Mouse (Mus musculus): ENCODE data around the gene Mbip.

Gene Mbip

DNA sequence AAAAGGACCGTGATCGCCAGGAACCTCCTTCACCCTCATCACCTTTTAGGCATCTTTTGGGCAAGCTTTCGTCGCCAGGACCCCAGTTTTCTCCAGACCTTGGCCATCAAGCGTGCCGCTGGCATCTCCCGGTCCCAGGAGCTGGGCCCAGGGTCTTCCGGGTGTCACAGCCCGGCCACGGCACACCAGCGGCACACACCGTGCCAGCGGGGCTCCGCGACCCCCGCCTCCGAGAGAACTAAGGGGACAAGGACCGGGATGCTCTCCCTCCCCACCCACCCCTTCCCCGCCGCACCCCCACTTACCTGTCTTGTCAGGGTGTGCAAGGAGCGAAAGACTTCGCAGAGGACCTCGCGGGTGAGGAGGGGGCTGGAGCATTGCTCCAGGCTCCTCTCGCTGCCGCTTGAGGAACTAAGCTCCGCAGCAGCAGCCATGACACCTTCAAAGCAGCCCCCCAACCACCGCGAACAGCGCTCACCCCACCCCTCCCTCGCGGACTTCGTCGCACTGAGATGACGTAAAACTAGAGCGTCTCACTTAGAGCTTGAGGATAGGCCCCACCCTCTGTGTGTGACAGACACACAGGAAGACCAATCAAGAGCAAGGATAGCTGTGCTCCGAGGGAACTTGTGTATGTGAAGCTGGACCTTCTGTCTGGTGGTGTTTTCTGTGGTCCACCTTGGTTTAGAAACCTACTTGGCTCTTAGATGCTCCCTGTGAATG lies at the start of gene Mbip:
Gene Mbip (minus strand): TSS at position 528 of the 723 bp plus-strand sequence.
- peak; percentile 100 for DNase-seq (ENCODE audit: low read depth, low spot score)

DNA sequence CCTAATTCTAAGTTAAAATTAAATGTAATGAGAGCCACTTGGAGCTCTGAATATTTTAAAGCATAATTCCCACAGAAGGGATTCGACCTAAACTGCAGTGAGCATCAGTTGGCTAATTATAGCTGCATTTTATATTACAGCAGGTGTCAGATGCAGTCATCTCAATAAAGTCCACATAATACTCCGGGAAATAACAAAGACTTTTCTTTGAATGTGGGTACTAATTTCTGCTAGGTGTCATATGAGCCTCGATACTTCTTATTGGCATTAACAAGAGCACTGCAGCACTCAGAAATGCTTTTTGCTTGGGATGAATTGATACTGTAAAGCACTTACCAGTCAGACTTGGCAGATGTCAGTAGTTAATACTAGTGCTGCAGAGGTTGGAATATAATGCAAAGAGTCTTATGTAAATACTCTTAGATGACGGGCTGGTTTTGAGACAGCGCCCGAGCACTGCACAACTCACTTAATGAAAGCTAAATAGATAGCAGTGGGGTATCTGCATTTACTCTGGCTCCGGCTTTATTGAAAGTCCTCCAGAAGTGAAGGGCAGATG lies 42.0 kb upstream of the Mbip start:
- no peak for DNase-seq (ENCODE audit: low read depth, low spot score)

DNA sequence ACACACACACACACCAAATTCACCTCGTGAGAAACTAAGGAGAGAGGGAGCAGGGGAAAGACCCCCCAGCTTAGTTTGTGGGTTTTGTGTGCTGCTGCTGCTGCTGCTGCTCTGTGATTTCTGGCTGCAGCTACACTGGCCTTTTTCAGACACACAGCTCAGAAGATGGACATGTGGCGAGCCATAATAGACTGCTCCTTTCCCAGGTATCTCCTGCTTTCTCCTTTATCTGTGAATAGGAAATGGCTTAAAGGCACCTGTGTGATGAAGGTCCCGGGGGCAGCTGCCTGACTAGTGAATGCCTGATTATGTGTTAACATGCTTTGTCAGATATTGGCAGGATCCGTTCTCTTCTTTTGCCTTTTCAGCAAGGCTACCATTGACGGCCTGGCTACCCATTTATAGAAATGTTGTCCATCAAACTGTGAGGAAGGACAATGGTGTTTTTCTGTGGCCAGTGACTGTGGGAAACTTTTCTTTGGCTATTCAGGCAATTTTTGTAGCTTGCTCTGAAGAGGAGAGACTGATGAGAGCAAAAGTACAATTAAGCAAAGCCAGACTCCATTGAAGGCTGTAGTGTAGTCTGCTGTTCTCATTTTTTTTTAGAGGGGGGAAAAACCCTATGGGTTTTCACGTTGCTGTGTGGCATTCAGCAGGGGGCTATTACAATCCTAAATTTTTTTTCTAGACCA lies 41.4 kb upstream of the Mbip start:
- DNase-seq (ENCODE audit: low read depth, low spot score), result no peak

DNA sequence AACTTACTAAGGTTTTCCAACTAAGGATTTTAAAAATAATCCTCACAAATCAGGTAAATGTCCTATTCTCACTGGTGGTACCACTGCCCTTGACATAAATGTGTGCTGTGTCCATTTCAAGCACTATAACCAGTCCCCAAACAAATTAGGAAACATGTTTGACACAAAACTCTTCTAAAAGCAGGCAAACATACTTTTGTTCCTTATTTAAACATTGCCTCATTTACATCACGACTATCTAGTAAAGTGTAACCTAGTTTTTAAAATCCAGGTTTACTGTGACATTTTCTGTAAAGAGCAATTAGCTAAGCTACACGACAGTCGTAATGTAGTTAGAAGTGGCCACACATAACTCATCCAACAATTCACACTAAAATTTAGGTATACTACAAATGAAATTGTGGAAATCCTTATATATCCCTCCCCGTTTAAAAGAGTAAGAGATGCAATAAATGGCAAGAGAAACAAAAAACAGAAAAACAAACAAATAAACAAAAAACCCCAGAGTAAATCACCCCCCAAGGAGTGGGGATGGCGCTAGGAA lies 851 bp downstream of the Mbip start:
- no peak for DNase-seq (ENCODE audit: low read depth, low spot score)

DNA sequence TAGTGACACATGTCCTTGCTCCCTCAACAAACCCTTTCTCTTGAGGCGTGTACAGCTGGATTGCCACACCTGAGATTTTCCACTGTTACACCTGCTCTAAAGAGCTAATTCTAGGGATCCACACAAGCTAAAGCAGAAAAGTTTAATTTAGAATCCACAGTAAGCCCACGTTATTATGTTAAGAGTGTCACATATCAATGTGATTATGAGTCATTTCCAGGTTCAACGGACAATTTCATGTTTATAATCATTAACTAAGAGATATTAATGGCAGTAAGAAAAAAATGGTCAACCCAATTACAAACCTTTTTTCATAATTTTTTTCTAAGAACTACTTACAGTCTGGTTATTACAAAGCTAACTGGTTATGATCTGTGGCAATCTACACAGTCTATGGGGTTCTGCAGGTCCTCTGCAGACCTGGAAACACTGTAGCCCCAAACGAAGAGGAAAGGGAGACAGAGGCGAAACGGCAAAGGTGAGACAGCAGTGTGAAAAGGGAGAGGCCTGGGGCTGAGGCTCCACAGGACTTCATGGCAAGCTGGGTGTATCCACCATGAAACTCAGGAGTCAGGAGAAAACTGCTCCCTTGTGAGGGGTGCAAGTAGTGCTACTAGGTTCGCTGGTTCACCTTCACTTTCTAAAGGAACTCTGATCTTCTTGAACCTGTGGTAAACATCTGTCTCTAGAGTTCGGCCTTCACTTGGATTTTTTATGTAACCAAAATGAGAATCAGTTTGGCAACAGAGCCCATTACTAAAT lies 6.2 kb downstream of the Mbip start:
- DNase-seq (ENCODE audit: low read depth, low spot score), result no peak

DNA sequence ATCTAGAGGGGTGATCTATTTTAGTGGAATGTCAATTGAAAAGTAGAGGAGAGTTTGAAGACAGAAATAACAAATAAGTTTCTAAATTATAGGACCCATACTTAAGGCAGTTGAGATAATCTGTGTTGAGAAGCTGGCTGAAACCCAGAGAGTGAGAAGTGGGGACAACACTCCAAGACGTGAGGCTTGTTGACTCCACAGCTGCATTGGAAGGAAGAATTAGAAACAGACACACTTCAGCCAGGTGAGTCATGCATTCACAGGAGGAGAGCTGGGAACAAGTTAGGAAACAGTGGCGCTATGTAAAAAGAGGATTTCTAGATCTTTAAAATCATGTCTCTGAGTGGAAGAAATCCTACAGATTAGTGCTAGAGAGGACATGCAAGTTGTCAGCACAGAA lies 12.2 kb downstream of the Mbip start:
- no peak for DNase-seq (ENCODE audit: low read depth, low spot score)

DNA sequence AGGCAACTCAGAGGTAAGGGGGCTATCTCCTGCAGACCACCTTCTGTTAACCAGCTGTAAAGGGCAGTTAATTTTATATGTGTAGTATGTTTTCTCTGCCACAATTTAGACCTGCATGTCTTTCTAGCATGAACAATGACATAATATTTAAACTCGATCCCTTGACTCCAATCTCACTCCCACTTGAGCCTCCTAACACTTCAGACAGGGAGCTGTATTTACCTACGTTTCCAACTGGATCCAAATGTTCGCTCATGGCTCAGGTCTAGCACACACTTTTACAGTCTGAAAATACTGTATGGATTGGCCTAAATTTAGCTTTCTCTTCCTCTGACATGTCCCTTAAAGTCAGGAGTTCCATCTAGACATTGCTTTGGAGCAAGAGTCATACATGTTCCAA lies 13.2 kb downstream of the Mbip start:
- no peak for DNase-seq (ENCODE audit: low read depth, low spot score)

DNA sequence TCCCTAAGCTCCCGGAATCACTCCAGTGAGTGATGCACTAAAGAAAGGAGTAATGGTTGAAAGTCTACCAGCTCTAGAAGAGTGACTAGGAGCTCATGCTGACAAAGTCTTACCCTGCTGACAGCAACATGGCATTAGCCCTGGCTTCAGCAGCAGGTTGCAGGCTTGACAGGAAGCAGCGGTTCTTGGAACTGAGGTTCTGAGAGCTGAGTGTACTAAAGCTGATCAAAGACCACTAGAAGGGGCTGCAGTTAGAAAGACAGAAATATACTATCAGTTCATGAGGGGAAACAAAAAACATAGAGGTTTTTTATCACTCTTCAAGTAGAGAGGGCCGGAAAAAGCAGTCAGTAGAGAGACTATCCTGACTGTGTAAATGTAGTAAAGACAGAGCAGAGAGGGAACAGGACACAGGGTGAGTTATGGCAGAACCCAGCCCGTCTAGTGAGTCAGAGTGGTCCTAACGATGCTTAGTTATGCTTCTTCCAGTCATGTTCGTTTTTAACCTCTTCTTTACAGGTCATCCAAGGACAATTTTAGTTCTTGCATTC lies 18.2 kb downstream of the Mbip start:
- DNase-seq (ENCODE audit: low read depth, low spot score), result no peak

DNA sequence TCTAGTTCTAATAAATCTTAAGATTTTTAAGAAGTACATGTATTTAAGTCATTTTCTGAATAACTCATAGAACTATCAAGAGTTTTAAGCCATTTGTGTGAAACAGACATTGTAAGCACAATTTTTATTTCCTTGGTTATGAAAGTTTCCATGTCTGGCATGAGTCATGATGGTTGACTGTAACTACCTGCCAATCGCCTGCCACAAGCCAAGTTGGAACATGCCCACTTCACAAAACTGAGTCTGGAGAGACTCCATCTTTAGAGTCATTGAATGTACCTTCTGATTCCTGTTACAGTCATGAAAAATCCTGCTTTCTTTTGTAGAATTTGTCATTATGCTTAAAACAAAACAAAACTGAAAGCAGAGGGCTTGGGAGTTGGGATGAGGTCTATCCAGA lies 19.8 kb downstream of the Mbip start:
- DNase-seq (ENCODE audit: low read depth, low spot score), result no peak

DNA sequence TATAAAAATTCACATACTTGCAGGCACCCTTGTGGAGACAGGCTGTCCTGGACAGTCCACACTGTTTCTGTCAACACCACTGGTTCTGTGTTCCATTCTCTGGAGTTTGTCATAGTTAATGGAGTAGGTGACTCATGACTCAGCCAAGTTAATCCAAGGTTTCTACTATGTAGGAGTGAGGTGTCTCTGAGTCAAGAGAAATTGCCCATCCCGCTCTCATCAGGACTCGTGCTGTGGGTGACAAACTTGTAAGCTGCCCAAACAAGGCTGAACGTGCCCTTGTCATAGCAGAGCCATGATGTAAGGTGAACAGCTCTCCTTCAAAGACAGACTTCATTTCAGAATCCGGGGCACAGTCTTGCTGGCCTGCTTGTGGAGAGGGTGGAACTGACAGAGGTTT lies 26.8 kb downstream of the Mbip start:
- DNase-seq (ENCODE audit: low read depth, low spot score), result no peak

DNA sequence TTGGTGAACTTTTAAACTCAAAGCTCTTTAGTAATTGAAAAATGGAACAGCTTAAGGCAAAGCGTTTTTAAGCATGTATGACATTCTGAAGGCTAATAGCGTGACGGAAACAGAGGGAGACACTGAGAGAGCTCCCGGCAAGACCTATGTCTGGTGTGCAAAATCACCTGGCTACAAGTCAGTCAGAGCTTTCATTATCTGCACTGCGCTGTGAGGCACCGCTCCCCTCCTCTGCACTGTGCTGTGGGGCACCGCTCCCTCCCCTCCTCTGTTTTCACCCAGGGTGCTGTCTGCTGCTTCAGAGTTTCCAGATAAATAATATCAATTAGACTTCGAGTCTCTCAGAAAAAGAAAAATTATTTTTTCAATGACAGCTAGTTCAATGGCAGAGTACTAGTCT lies 27.6 kb downstream of the Mbip start:
- DNase-seq (ENCODE audit: low read depth, low spot score), result no peak

DNA sequence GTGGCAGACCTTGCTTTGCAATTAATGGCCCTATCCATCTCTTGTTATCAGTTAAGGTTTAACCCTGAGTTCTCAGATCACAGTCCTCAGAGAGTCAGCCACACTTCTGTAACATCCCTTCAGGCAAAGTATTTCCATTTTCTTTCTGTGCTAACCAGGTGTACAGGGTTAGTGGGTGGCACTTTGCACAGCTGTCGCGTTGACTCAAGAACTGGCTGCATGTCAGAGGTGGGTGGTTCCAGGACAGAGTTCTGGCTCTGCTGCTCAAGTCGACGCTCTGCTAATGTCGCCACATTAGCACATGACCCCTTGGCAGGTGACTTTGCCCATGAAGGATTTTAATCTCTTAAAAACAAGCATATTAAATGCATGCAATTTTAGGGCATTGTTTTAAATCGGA lies 39.9 kb downstream of the Mbip start:
- DNase-seq (ENCODE audit: low read depth, low spot score), result no peak

DNA sequence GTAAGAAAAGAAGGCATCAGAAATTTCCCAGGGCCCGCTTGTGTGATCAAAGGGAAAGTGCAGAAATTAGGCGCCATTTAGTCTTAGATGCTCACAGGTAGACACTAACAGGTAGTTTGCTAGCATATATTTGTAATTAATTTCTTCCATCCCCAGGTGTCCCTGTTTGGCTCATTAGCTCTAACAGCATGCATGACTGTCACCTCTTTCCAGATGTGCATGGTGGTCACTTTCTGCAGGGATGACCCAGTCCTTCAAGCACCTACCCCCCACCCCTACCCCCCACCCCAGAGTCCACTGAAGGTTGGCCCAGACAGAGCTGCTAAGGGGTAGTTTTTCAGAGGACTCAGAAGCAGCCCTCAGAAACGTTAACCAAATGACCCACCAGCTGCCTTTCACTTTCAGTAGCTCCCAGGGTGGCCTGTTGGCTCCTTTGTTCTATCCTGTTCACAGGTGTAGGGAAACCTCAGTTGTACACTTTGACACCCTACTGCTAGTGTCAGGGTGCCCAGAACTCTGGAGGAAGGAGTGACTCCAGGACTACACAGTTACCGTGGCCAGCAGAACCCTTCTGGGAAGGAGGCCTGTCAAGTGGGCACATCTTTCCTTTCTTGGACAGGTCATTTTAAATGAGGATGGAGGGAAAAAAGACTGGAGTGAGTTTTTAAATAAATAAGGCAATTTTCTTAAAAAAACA lies 43.2 kb downstream of the Mbip start:
- no peak for DNase-seq (ENCODE audit: low read depth, low spot score)

DNA sequence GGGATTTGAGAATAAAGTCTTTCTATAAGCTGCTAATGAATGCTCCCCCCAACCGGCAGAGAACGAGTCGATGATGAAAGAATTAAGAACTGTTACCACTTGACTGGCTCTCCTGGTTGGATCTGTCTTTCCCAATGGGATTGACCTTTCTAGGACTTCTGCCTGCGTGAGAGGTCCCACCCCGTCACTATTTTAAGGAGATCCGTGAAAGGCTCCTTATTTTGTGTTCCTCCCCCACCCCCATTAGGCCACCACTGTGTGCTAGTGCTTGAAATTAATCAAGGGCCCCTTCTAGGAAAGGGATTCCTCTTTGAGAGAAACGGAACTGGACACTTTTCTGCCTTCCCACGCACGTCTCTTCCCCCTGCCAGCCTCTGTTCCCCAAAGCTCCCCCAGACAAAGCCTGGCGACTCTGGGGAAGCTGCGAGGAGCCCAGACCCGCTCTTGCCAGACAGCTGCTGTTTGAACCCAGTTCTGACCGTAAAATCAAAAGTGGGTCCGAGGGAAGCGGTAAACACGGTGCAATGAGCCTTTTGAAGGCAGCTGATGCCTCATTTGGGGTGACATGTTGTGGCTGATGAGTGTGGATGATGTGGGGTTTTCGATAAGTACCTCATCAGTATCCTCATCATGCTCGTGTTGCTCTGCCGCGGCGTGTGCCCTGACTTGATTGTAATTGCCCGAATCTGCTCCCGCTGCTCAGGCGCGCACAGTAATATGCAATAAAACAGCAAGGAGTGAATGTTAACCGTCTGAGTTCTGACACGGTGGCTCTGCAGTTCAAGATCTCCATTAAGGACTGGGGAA lies 44.0 kb downstream of the Mbip start:
- DNase-seq (ENCODE audit: low read depth, low spot score), result no peak

DNA sequence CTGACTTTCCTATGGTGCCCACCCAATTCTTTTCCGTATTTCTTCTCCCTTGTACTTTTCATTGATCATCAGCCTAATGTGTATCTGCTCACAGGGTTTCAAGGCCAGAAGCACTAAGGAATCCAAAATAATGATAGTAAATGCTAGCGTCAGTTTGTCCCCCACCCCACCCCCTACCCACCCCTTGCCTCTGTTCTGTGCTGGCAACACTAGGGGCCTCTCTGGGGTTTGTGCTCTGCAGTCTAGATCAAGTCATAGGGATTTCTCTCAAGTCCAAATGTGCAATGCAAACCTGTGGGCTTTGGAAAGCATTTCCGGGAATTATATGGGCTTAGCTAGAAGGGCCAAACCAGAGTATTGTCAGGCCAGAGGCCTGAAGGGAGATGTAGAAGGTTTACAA lies 46.1 kb downstream of the Mbip start:
- no peak for DNase-seq (ENCODE audit: low read depth, low spot score)

DNA sequence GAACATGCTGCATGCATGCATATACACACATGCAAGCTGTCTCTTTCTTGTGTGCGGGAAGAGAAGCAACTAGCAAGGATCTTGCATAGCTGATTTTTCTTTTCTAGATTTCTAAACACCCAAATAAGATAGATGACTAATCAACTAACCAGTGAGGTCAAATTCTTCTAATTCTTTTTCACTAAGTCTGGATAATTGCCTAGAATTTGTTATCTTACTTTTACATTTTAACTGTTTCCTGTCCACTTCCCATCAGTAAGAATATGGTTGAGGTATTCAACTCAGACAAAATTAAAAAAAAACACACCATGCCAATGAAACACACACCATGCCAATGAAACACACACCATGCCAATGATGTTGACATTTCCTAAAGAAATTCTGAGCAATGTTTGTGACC lies 46.8 kb downstream of the Mbip start:
- no peak for DNase-seq (ENCODE audit: low read depth, low spot score)

DNA sequence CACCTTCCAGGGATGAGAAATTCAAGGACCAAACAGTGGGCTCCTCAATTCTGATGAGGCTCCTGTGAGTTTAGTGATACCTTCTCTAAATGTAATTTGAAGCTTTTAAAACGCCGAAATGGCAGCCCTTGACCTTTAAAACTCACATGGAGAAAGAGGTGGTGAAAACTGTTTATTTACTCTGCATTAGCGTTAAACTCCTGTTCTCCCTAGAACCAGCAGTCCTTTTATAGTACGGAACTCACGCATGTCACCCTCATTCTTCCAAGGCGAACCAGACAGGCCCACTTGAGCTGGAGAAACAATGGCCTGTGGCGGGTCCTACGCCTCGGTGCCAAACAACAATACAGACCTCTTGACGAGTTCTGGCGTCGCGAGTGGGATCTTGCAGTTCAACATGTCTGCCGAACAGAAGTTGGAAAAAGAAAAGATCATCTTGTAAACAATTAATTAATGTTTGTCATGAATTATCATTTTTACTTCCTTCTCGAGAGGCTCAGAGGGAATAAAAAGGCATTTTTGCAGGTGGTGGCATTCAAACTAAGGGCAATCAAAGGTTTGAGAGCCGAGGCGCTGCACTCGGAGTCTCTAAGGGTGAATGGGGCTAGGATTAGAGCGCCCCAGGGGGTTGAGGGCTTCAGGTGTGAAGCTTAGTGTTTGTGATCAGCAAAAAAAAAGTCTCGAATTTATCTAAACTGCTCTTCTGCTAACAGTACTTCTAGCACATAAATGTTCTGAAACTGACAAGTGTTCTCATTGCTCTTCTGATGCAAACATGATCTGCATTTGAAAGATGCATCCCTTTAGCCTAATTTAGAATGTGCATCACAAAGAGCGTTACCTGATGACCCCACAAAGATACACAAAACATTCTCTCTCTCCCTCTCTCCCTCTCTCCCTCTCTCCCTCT lies 47.5 kb downstream of the Mbip start:
- DNase-seq (ENCODE audit: low read depth, low spot score), result peak; percentile 90

DNA sequence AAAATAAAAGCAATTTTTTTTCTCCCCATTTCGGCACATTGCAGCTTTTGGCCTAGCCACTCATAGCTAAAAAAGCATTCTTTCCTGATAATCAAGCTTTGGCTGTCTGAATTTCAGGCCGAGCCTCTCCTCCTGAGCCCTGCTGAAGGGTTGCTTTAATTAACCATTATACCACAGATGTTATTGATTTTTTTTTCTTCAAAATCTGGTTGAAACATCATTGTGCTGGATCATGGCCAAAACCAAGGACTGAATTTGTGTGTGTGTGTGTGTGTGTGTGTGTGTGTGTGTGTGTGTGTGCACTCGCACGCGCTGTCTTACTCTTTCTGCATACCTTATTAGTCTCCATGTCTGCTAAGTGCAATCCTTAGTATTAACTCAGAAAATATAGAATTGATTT lies 48.6 kb downstream of the Mbip start:
- no peak for DNase-seq (ENCODE audit: low read depth, low spot score)

DNA sequence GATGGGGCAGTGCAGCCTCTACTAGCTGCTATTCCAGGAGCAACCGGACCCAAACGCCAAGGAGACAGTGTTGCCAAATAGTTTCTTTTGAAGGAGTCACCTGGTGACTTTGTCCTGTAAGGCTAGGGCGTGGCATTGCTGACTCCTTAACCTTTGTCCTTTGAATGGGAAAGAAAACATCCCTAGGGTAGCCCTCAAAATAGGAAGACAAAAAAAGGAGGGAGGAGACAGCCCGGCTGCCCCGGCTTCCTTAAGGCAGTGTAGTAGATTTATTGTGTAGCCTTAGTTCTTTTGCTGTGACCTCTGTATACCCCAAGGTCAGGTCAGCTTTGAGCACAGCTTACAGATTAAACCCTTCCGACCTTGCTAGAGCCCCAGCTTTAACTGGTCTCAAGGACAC lies 49.2 kb downstream of the Mbip start:
- peak; percentile 93 for DNase-seq (ENCODE audit: low read depth, low spot score)

Measured in ES-CJ7 (cell line).